Mouse (Mus musculus) limb, embryonic 11.5 days (tissue): ENCODE measurements around the gene Kalrn. TPM values are rescaled to one million over a fixed set of nuclear protein-coding genes. Genes with fewer than 3 reads are reported as not detected.

Experiments used
- ATAC-seq: fragments of 200-750 bp; cut with Nextera tagmentation; 2 replicates; pipeline ENCODE4 v1.8.0; 2017; ENCODE audit warnings: low read depth; ENCODE audit not compliant: insufficient number of reproducible peaks, low FRiP score, low TSS enrichment
- DNase-seq: peaks from one replicate; pipeline ENCODE4 v3.0.0-alpha.2; 2015; ENCODE audit warnings: low spot score
- H3K27ac ChIP-seq: fragments of 300-500 bp; sonication (generic); replicated peaks from 2 replicates; pipeline ENCODE4 v1.5.1; 2014; ENCODE audit warnings: low read depth, mild to moderate bottlenecking, low read length
- H3K27me3 ChIP-seq: fragments of 300-500 bp; sonication (generic); 2 replicates; pipeline ENCODE4 v1.6.1; 2014; ENCODE audit warnings: mild to moderate bottlenecking, low read length, mixed read lengths; ENCODE audit not compliant: control insufficient read depth, insufficient read depth
- H3K36me3 ChIP-seq: fragments of 300-500 bp; sonication (generic); 2 replicates; pipeline ENCODE4 v1.6.1; 2014; ENCODE audit warnings: mild to moderate bottlenecking, low read length, moderate library complexity, mixed read lengths; ENCODE audit not compliant: control insufficient read depth, insufficient read depth
- H3K4me1 ChIP-seq: fragments of 300-500 bp; sonication (generic); 2 replicates; pipeline ENCODE4 v1.6.1; 2014; ENCODE audit warnings: low read length, mixed read lengths; ENCODE audit not compliant: control insufficient read depth, insufficient read depth
- H3K4me2 ChIP-seq: fragments of 300-500 bp; sonication (generic); 2 replicates; pipeline ENCODE4 v1.6.1; 2014; ENCODE audit warnings: low read depth, mild to moderate bottlenecking, moderate library complexity; ENCODE audit not compliant: severe bottlenecking
- H3K4me3 ChIP-seq: fragments of 300-500 bp; sonication (generic); 2 replicates; pipeline ENCODE4 v1.5.1; 2014; ENCODE audit warnings: low read depth, low read length
- H3K9ac ChIP-seq: fragments of 300-500 bp; sonication (generic); 2 replicates; pipeline ENCODE4 v1.6.1; 2014; ENCODE audit warnings: mild to moderate bottlenecking, low read length
- H3K9me3 ChIP-seq: fragments of 300-500 bp; sonication (generic); 2 replicates; pipeline ENCODE4 v1.6.1; 2016; ENCODE audit warnings: low read length; ENCODE audit not compliant: control insufficient read depth
- WGBS: fragments of 180-500 bp; shearing (Covaris S2); extraction: QIAGEN DNeasy Blood & Tissue Kit; methylation state at CpG from one replicate; pipeline ENCODE4 v1.1.7; 2014; 5-methylcytosine and 5-hydroxymethylcytosine counted together
- polyA plus RNA-seq: library from polyadenylated mRNA; unstranded; fragments of >200 nt; fragmentation: Nextera tagmentation; extraction: Ambion mirVana; gene quantifications from 2 replicates; pipeline ENCODE4 v1.2.1, GENCODE M21; 2014

The Kalrn gene
- polyA plus RNA-seq, 1 experiment from 2014 or later, result 11.5 TPM

- ATAC-seq (no peak), DNase-seq (no peak)
- no peak overlapping the region for H3K9ac ChIP-seq
- no peak overlapping the region for H3K4me3 ChIP-seq
- 87% methylated on average over 8 of the region's 8 CpGs for WGBS
- no peaks in the 10 kb centered on the region for H3K9me3 ChIP-seq
- H3K36me3 ChIP-seq, result no peaks in the 10 kb centered on the region
- H3K4me1 ChIP-seq, result no peaks in the 10 kb centered on the region
- no peak overlapping the region for H3K4me2 ChIP-seq
- H3K27me3 ChIP-seq, result no peaks in the 10 kb centered on the region
- H3K27ac ChIP-seq, result no peak overlapping the region
Measured at GRCm38 (mm10) chr16:34440019-34440615, 133.2 kb downstream of the Kalrn start.

- Histone ChIP-seq H3K27ac (no peak overlapping the region), H3K4me3 (no peak overlapping the region), H3K36me3 (no peaks in the 10 kb centered on the region), H3K4me1 (no peaks in the 10 kb centered on the region), H3K4me2 (no peak overlapping the region), H3K9me3 (no peaks in the 10 kb centered on the region), H3K27me3 (no peaks in the 10 kb centered on the region), H3K9ac (no peak overlapping the region)
- ATAC-seq (no peak), DNase-seq (no peak)
- 81% methylated on average over 5 of the region's 5 CpGs for WGBS
Measured at GRCm38 (mm10) chr16:34430131-34430530, 143.2 kb downstream of the Kalrn start.

- H3K4me3 ChIP-seq, result no peak overlapping the region
- H3K4me2 ChIP-seq, result no peak overlapping the region
- H3K9ac ChIP-seq, result no peak overlapping the region
- DNase-seq (no peak), ATAC-seq (no peak)
- 40% methylated on average over 5 of the region's 5 CpGs for WGBS
- no peaks in the 10 kb centered on the region for H3K9me3 ChIP-seq
- H3K4me1 ChIP-seq, result no peaks in the 10 kb centered on the region
- H3K36me3 ChIP-seq, result no peaks in the 10 kb centered on the region
- H3K27me3 ChIP-seq, result no peaks in the 10 kb centered on the region
- no peak overlapping the region for H3K27ac ChIP-seq
Measured at GRCm38 (mm10) chr16:34427654-34428053, 145.7 kb downstream of the Kalrn start.

GRCm38 (mm10) chr16:34421473-34421872 lies 151.9 kb downstream of the Kalrn start:
- no peak overlapping the region for H3K4me2 ChIP-seq
- no peaks in the 10 kb centered on the region for H3K27me3 ChIP-seq
- H3K9me3 ChIP-seq, result no peaks in the 10 kb centered on the region
- peak; percentile 67 for DNase-seq
- no peak overlapping the region for H3K9ac ChIP-seq
- ATAC-seq, result peak; percentile 68; the same call in 1 of the 2 replicates
- 4% methylated on average over 6 of the region's 6 CpGs for WGBS
- no peak overlapping the region for H3K27ac ChIP-seq
- no peak overlapping the region for H3K4me3 ChIP-seq
- no peaks in the 10 kb centered on the region for H3K36me3 ChIP-seq
- H3K4me1 ChIP-seq, result peaks cover 19% of the 10 kb centered on the region

GRCm38 (mm10) chr16:34417966-34418365 lies 155.4 kb downstream of the Kalrn start:
- H3K27ac ChIP-seq, result no peak overlapping the region
- no peaks in the 10 kb centered on the region for H3K27me3 ChIP-seq
- ATAC-seq (no peak), DNase-seq (no peak)
- H3K4me3 ChIP-seq, result no peak overlapping the region
- no peak overlapping the region for H3K4me2 ChIP-seq
- peaks cover 36% of the 10 kb centered on the region for H3K4me1 ChIP-seq
- no peak overlapping the region for H3K9ac ChIP-seq
- H3K36me3 ChIP-seq, result no peaks in the 10 kb centered on the region
- no peaks in the 10 kb centered on the region for H3K9me3 ChIP-seq
- WGBS, result 59% methylated on average over 3 of the region's 3 CpGs

- no peak overlapping the region for H3K9ac ChIP-seq
- WGBS, result 83% methylated on average over 3 of the region's 3 CpGs
- no peak for DNase-seq
- no peaks in the 10 kb centered on the region for H3K27me3 ChIP-seq
- H3K36me3 ChIP-seq, result no peaks in the 10 kb centered on the region
- peaks cover 36% of the 10 kb centered on the region for H3K4me1 ChIP-seq
- no peaks in the 10 kb centered on the region for H3K9me3 ChIP-seq
- no peak overlapping the region for H3K27ac ChIP-seq
- no peak for ATAC-seq
- H3K4me3 ChIP-seq, result no peak overlapping the region
- H3K4me2 ChIP-seq, result no peak overlapping the region
Measured at GRCm38 (mm10) chr16:34417383-34417782, 155.9 kb downstream of the Kalrn start.

- H3K36me3 ChIP-seq, result no peaks in the 10 kb centered on the region
- H3K4me2 ChIP-seq, result no peak overlapping the region
- ATAC-seq, result no peak
- no peak overlapping the region for H3K4me3 ChIP-seq
- no peak overlapping the region for H3K9ac ChIP-seq
- H3K27me3 ChIP-seq, result no peaks in the 10 kb centered on the region
- DNase-seq, result peak; percentile 51
- no peak overlapping the region; the same call in 1 of the 2 replicates for H3K27ac ChIP-seq
- WGBS, result 44% methylated on average over 7 of the region's 7 CpGs
- no peaks in the 10 kb centered on the region for H3K9me3 ChIP-seq
- H3K4me1 ChIP-seq, result peaks cover 17% of the 10 kb centered on the region
Measured at GRCm38 (mm10) chr16:34414581-34414980, 158.8 kb downstream of the Kalrn start.

GRCm38 (mm10) chr16:34413868-34414333 lies 159.4 kb downstream of the Kalrn start:
- Histone ChIP-seq H3K27ac (no peak overlapping the region; the same call in 1 of the 2 replicates), H3K9me3 (no peaks in the 10 kb centered on the region), H3K4me2 (no peak overlapping the region), H3K27me3 (no peaks in the 10 kb centered on the region), H3K4me1 (peaks cover 17% of the 10 kb centered on the region), H3K4me3 (no peak overlapping the region), H3K9ac (no peak overlapping the region), H3K36me3 (no peaks in the 10 kb centered on the region)
- ATAC-seq (no peak), DNase-seq (peak; percentile 38)
- WGBS, result 14% methylated on average over 10 of the region's 10 CpGs

- ATAC-seq, result no peak
- WGBS, result 73% methylated on average over 8 of the region's 8 CpGs
Measured at GRCm38 (mm10) chr16:34407036-34407435, 166.3 kb downstream of the Kalrn start.

More at GRCm38 (mm10) chr16:34407036-34407435, 166.3 kb downstream of the Kalrn start:
- Histone ChIP-seq H3K9me3 (no peaks in the 10 kb centered on the region), H3K36me3 (no peaks in the 10 kb centered on the region), H3K27ac (no peak overlapping the region), H3K4me2 (no peak overlapping the region), H3K9ac (no peak overlapping the region), H3K4me1 (no peaks in the 10 kb centered on the region), H3K4me3 (no peak overlapping the region), H3K27me3 (no peaks in the 10 kb centered on the region)
- no peak for DNase-seq
